Mouse (Mus musculus) heart, embryonic 11.5 days (tissue): Measurements from ENCODE around the gene Rarres1. TPM values are rescaled to one million over a fixed set of nuclear protein-coding genes. Genes with fewer than 3 reads are reported as not detected.

Experiments used
- ATAC-seq: fragments of 200-750 bp; cut with Nextera tagmentation; replicated peaks from 2 replicates; pipeline ENCODE4 v1.8.0; 2017; ENCODE audit warnings: moderate library complexity; ENCODE audit not compliant: insufficient number of reproducible peaks, low FRiP score, low TSS enrichment
- H3K27ac ChIP-seq: fragments of 300-500 bp; sonication (generic); 2 replicates; pipeline ENCODE4 v1.5.1; 2014; ENCODE audit warnings: mild to moderate bottlenecking, low read depth, low read length
- H3K27me3 ChIP-seq: fragments of 300-500 bp; sonication (generic); 2 replicates; pipeline ENCODE4 v1.6.1; 2014; ENCODE audit warnings: mild to moderate bottlenecking, low read length, mixed read lengths; ENCODE audit not compliant: control insufficient read depth, insufficient read depth
- H3K36me3 ChIP-seq: fragments of 300-500 bp; sonication (generic); 2 replicates; pipeline ENCODE4 v1.6.1; 2014; ENCODE audit warnings: mild to moderate bottlenecking, low read length, moderate library complexity, mixed read lengths; ENCODE audit not compliant: control insufficient read depth, insufficient read depth
- H3K4me1 ChIP-seq: fragments of 300-500 bp; sonication (generic); 2 replicates; pipeline ENCODE4 v1.6.1; 2014; ENCODE audit warnings: low read length; ENCODE audit not compliant: control insufficient read depth, insufficient read depth
- H3K4me2 ChIP-seq: fragments of 300-500 bp; sonication (generic); 2 replicates; pipeline ENCODE4 v1.6.1; 2014; ENCODE audit warnings: mild to moderate bottlenecking, moderate library complexity
- H3K4me3 ChIP-seq: fragments of 300-500 bp; sonication (generic); 2 replicates; pipeline ENCODE4 v1.5.1; 2014; ENCODE audit warnings: low read depth, low read length
- H3K9ac ChIP-seq: fragments of 300-500 bp; sonication (generic); 2 replicates; pipeline ENCODE4 v1.6.1; 2014; ENCODE audit warnings: mild to moderate bottlenecking, low read depth, low read length, moderate library complexity
- H3K9me3 ChIP-seq: fragments of 300-500 bp; sonication (generic); replicated peaks from 2 replicates; pipeline ENCODE4 v1.6.1; 2016; ENCODE audit warnings: low read length; ENCODE audit not compliant: control insufficient read depth
- WGBS: fragments of 180-500 bp; shearing (Covaris S2); extraction: QIAGEN DNeasy Blood & Tissue Kit; methylation state at CpG from one replicate; pipeline ENCODE4 v1.1.7; 2014; ENCODE audit not compliant: insufficient replicate concordance; 5-methylcytosine and 5-hydroxymethylcytosine counted together
- polyA plus RNA-seq: library from polyadenylated mRNA; unstranded; fragments of >200 nt; fragmentation: Nextera tagmentation; extraction: Ambion mirVana; gene quantifications from 2 replicates; pipeline ENCODE4 v1.2.1, GENCODE M21; 2014

The Rarres1 gene
- polyA plus RNA-seq, 1 experiment from 2014 or later, result 0.89 TPM

- H3K9me3 ChIP-seq, result peaks cover 10% of the 10 kb centered on the region
- 0 out of 2 replicates have a peak, but pooled peaks have one; percentile 60 for ATAC-seq
- H3K36me3 ChIP-seq, result peaks cover 8% of the 10 kb centered on the region; the same call in 1 of the 2 replicates
- H3K9ac ChIP-seq, result peak overlapping the region; percentile 80
- H3K27me3 ChIP-seq, result no peaks in the 10 kb centered on the region
- peak overlapping the region; percentile 86 for H3K4me3 ChIP-seq
- no peak overlapping the region for H3K27ac ChIP-seq
- WGBS, result 33% methylated on average over 8 of the region's 8 CpGs
- peaks cover 6% of the 10 kb centered on the region; the same call in 1 of the 2 replicates for H3K4me1 ChIP-seq
- peak overlapping the region; percentile 41 for H3K4me2 ChIP-seq
Observed at GRCm38 (mm10) chr3:67429338-67429998, 85.9 kb downstream of the Rarres1 start.

Other genes starting within 250 kb of the Rarres1 start
- 57.9 and 60.7 TPM in 2 replicates for gene Mlf1, start 141.4 kb downstream of the Rarres1 start, polyA plus RNA-seq
- gene Gm17402, start 140.4 kb downstream of the Rarres1 start, polyA plus RNA-seq, result not detected in 2 replicates
- gene Gfm1, start 85.4 kb downstream of the Rarres1 start, polyA plus RNA-seq, result 99.5 and 124 TPM in 2 replicates
- gene Lxn, start 51.6 kb downstream of the Rarres1 start, polyA plus RNA-seq, result 55.8 and 63.4 TPM in 2 replicates
- gene Mfsd1, start 67.2 kb upstream of the Rarres1 start, polyA plus RNA-seq, result 43.1 and 55.5 TPM in 2 replicates